Mouse (Mus musculus) erythroblast, embryonic 14.5 days (primary cell): ENCODE measurements around the gene Tmem132d.

Source experiments
- GATA1 ChIP-seq: IDR thresholded peaks from 2 replicates; pipeline ENCODE4 v1.6.1; 2012; ENCODE audit warnings: low read length, inconsistent platforms, mixed read lengths
- TAL1 ChIP-seq: IDR thresholded peaks from 3 replicates; pipeline ENCODE4 v1.6.1; 2012; ENCODE audit warnings: low read length, inconsistent platforms, mixed read lengths

DNA sequence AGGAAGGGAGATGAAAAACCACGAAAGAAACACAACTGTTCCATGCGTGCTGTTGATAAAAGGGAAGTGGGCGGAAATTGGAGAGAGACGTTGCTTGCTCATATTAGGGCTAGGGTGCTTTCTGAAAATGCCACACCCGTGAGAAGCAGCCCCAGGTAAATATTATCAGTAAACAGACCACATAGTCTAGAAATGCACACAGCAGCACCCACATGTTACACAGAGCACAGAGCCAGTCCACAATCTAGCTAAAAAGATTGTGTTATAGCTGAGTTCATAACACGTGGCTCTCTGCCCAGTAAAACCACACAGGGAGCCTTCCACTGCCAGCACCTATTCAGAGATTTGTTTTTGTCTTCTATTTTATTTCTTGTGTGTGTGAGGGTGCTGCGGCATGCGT lies 617.6 kb downstream of the Tmem132d start:
- TF ChIP-seq GATA1 (no peak), TAL1 (no peak)
